ENCODE assay signal across 8 mouse cellular contexts in the genomic region with DNA sequence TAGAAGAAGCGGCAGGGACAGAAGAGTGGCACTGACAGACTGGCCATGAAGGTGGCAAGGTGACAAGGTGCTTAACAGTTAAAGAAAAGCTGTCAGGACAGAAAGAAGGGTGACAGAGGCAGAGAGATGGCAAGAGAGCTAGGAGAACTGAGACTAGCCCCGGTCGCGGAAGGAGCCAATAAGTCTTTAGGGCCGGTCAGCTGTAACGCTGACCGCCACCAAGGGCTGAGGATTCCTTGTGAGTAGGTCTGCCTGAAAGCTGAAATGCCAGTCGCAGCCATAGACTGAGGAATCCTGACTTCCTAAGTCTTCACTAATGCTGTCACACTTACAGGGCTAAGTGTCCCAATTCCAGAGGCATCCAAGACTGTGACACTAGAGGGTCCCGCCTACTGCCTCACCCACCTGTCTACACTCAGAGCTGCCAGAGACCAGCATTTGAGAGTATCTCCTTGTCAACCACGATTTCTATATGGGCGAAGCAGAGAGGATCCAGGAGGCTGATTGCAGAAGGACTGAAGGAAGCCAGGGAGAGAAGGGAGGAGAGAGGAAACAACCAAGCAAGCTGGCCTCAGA. TPM values are rescaled to one million over a fixed set of nuclear protein-coding genes. Genes with fewer than 3 reads are reported as not detected.
DNase-seq lines count a peak whose midpoint lies in the region; ATAC-seq and TF ChIP-seq lines count a peak whose summit lies in the region.

No protein-coding gene starts in this region.

- TF ChIP-seq EP300 in heart, postnatal 0 days (IDR thresholded peaks at IDR 0.05; ENCODE audit: low read depth) = no peak
- no peak for TF ChIP-seq EP300 in heart, adult 2 months (IDR thresholded peaks at IDR 0.05; ENCODE audit: insufficient read depth, low read depth, low read length)

- intact Hi-C loops in heart, adult 2 months (cut with DNase I) = loop anchor here (1.0 to 10.0 kb wide), 3 partner anchors 19 to 239 kb away; no protein-coding TSS in a partner anchor

- H3K79me2 ChIP-seq in heart, adult 2 months (replicated peaks; ENCODE audit: control insufficient read depth, insufficient read depth, low read length) = no peaks in the 10 kb centered on the region

- H3K4me3 ChIP-seq in heart, postnatal 0 days (ENCODE audit: low read depth, low read length) = no peak overlapping the region
- H3K4me3 ChIP-seq in heart, adult 2 months = no peak overlapping the region
- no peak overlapping the region for H3K4me3 ChIP-seq in forebrain, embryonic 14.5 days (ENCODE audit: low read depth, low read length)
- H3K4me3 ChIP-seq in liver, embryonic 15.5 days (replicated peaks) = no peak overlapping the region

- H3K9me3 ChIP-seq in heart, postnatal 0 days (replicated peaks; ENCODE audit: control insufficient read depth, low read length) = no peaks in the 10 kb centered on the region
- no peaks in the 10 kb centered on the region for H3K9me3 ChIP-seq in forebrain, embryonic 14.5 days (replicated peaks; ENCODE audit: control insufficient read depth, low read length)
- H3K9me3 ChIP-seq in liver, embryonic 15.5 days (replicated peaks) = no peaks in the 10 kb centered on the region

- no peaks in the 10 kb centered on the region for H3K36me3 ChIP-seq in heart, postnatal 0 days (replicated peaks; ENCODE audit: control insufficient read depth, insufficient read depth, low read length)
- no peaks in the 10 kb centered on the region for H3K36me3 ChIP-seq in heart, adult 2 months (ENCODE audit: control insufficient read depth, insufficient read depth, low read length)
- H3K36me3 ChIP-seq in forebrain, embryonic 14.5 days (ENCODE audit: control insufficient read depth, insufficient read depth, low read length) = no peaks in the 10 kb centered on the region
- H3K36me3 ChIP-seq in liver, embryonic 15.5 days (replicated peaks) = no peaks in the 10 kb centered on the region

- no peak for DNase-seq in heart, postnatal 0 days (ENCODE audit: low spot score)
- no peak for DNase-seq in heart, adult 2 months
- DNase-seq in MN1 (ENCODE audit: low spot score) = peak; percentile 34
- no peak for DNase-seq in forebrain, embryonic 14.5 days (ENCODE audit: low spot score)
- DNase-seq in cerebellum, adult 18-20 months = no peak
- DNase-seq in testis, postnatal 14 days (ENCODE audit: low spot score) = no peak
- no peak for DNase-seq in cerebellum, postnatal 25 days

- no peak overlapping the region for H3K27ac ChIP-seq in heart, postnatal 0 days (ENCODE audit: low read depth)
- no peak overlapping the region for H3K27ac ChIP-seq in heart, adult 2 months
- H3K27ac ChIP-seq in forebrain, embryonic 14.5 days (ENCODE audit: low read depth, low read length) = no peak overlapping the region
- no peak overlapping the region for H3K27ac ChIP-seq in liver, embryonic 15.5 days (replicated peaks)

- no peak for TF ChIP-seq CTCF in heart, postnatal 0 days (IDR thresholded peaks at IDR 0.05; ENCODE audit: low read depth)
- no peak for TF ChIP-seq CTCF in heart, adult 2 months (IDR thresholded peaks at IDR 0.05)

- H3K9ac ChIP-seq in heart, postnatal 0 days (replicated peaks; ENCODE audit: low read depth, low read length) = no peak overlapping the region
- no peak overlapping the region for H3K9ac ChIP-seq in heart, adult 2 months (ENCODE audit: low read depth, low read length)
- H3K9ac ChIP-seq in forebrain, embryonic 14.5 days (ENCODE audit: low read length) = 0 out of 2 replicates have a peak overlapping the region, but pooled peaks have one; percentile 4
- H3K9ac ChIP-seq in liver, embryonic 15.5 days = no peak overlapping the region

- peak overlapping the region; percentile 37 for H3K4me2 ChIP-seq in heart, postnatal 0 days (ENCODE audit: low read depth, low read length)
- peak overlapping the region; percentile 36; the same call in 1 of the 2 replicates for H3K4me2 ChIP-seq in forebrain, embryonic 14.5 days (ENCODE audit: low read length)
- H3K4me2 ChIP-seq in liver, embryonic 15.5 days = peak overlapping the region; percentile 17; the same call in 1 of the 2 replicates

- H3K27me3 ChIP-seq in heart, postnatal 0 days (ENCODE audit: control insufficient read depth, insufficient read depth, low read length) = no peaks in the 10 kb centered on the region
- H3K27me3 ChIP-seq in heart, adult 2 months (ENCODE audit: control insufficient read depth, insufficient read depth, low read length) = no peaks in the 10 kb centered on the region
- no peaks in the 10 kb centered on the region for H3K27me3 ChIP-seq in forebrain, embryonic 14.5 days (replicated peaks; ENCODE audit: control insufficient read depth, insufficient read depth, low read length)
- H3K27me3 ChIP-seq in liver, embryonic 15.5 days = peaks cover 27% of the 10 kb centered on the region

- H3K4me1 ChIP-seq in heart, postnatal 0 days (ENCODE audit: control insufficient read depth, insufficient read depth) = no peaks in the 10 kb centered on the region; the same call in 1 of the 2 replicates
- no peaks in the 10 kb centered on the region; the same call in 1 of the 2 replicates for H3K4me1 ChIP-seq in heart, adult 2 months (ENCODE audit: control insufficient read depth, insufficient read depth, low read length)
- H3K4me1 ChIP-seq in forebrain, embryonic 14.5 days (ENCODE audit: control insufficient read depth, insufficient read depth, low read length) = peaks cover 6% of the 10 kb centered on the region; the same call in 1 of the 2 replicates
- H3K4me1 ChIP-seq in liver, embryonic 15.5 days (replicated peaks) = peaks cover 15% of the 10 kb centered on the region

- no peak for TF ChIP-seq POLR2A in heart, adult 2 months (IDR thresholded peaks at IDR 0.05; ENCODE audit: insufficient read depth, low read depth, low read length)

- WGBS in heart, postnatal 0 days = 37% methylated on average over 11 of the region's 11 CpGs
- 57% methylated on average over 11 of the region's 11 CpGs for WGBS in heart, adult 2 months
- WGBS in forebrain, embryonic 14.5 days = 67% methylated on average over 11 of the region's 11 CpGs
- 52% methylated on average over 11 of the region's 11 CpGs for WGBS in liver, embryonic 15.5 days (ENCODE audit: insufficient replicate concordance)

- ATAC-seq in heart, postnatal 0 days (ENCODE audit: insufficient read depth, low read depth) = peak; percentile 9; the same call in 1 of the 2 replicates
- no peak for ATAC-seq in forebrain, embryonic 14.5 days
- 0 out of 2 replicates have a peak, but pooled peaks have one; percentile 5 for ATAC-seq in liver, embryonic 15.5 days (ENCODE audit: insufficient read depth)

RNA-seq across cellular contexts. Expression of a gene that starts 1.6 kb away (rescaled TPM):
- 2.7 TPM in 1 of 2 replicates, not detected in the other for total RNA-seq in heart, postnatal 0 days (2014; rRNA removed; ENCODE audit: low replicate concordance)
- 1.0 and 1.1 TPM in 2 replicates for polyA plus RNA-seq in heart, postnatal 0 days (2015; fragmentation: Nextera tagmentation; extraction: Ambion mirVana)
- 1 to 10 TPM; 2.2 to 2.5 TPM for total RNA-seq in heart, adult 2 months (2021)
- polyA plus RNA-seq in heart, adult 2 months (2012; rRNA removed) = 9.0 and 12.1 TPM in 2 replicates
- polyA plus RNA-seq in forebrain, embryonic 14.5 days (2014; fragmentation: Nextera tagmentation; extraction: Ambion mirVana) = 5.7 and 8.0 TPM in 2 replicates
- 0.38 and 0.51 TPM in 2 replicates for polyA plus RNA-seq in liver, embryonic 15.5 days (2015; fragmentation: Nextera tagmentation; extraction: Ambion mirVana)

RNA-seq across cellular contexts. Expression of a gene that starts 42.6 kb away (rescaled TPM):
- 22.0 and 29.0 TPM in 2 replicates for total RNA-seq in heart, postnatal 0 days (2014; rRNA removed; ENCODE audit: low replicate concordance)
- 19.7 and 20.0 TPM in 2 replicates for polyA plus RNA-seq in heart, postnatal 0 days (2015; fragmentation: Nextera tagmentation; extraction: Ambion mirVana)
- total RNA-seq in heart, adult 2 months (2021) = 10 to 100 TPM; 36.3 to 37.1 TPM
- polyA plus RNA-seq in heart, adult 2 months (2012; rRNA removed) = 39.8 and 52.6 TPM in 2 replicates
- polyA plus RNA-seq in forebrain, embryonic 14.5 days (2014; fragmentation: Nextera tagmentation; extraction: Ambion mirVana) = 86.6 and 103 TPM in 2 replicates
- polyA plus RNA-seq in liver, embryonic 15.5 days (2015; fragmentation: Nextera tagmentation; extraction: Ambion mirVana) = 5.0 and 5.3 TPM in 2 replicates

RNA-seq across cellular contexts. Expression of a gene that starts 55.7 kb away (rescaled TPM):
- total RNA-seq in heart, postnatal 0 days (2014; rRNA removed; ENCODE audit: low replicate concordance) = 32.6 and 54.8 TPM in 2 replicates
- 119 and 121 TPM in 2 replicates for polyA plus RNA-seq in heart, postnatal 0 days (2015; fragmentation: Nextera tagmentation; extraction: Ambion mirVana)
- total RNA-seq in heart, adult 2 months (2021) = 10 to 100 TPM; 65.7 to 69.9 TPM
- 24.1 and 32.9 TPM in 2 replicates for polyA plus RNA-seq in heart, adult 2 months (2012; rRNA removed)
- 82.8 and 85.1 TPM in 2 replicates for polyA plus RNA-seq in forebrain, embryonic 14.5 days (2014; fragmentation: Nextera tagmentation; extraction: Ambion mirVana)
- polyA plus RNA-seq in liver, embryonic 15.5 days (2015; fragmentation: Nextera tagmentation; extraction: Ambion mirVana) = 34.0 and 41.3 TPM in 2 replicates

RNA-seq across cellular contexts. Expression of a gene that starts 56.6 kb away (rescaled TPM):
- total RNA-seq in heart, postnatal 0 days (2014; rRNA removed; ENCODE audit: low replicate concordance) = 66.0 and 87.6 TPM in 2 replicates
- polyA plus RNA-seq in heart, postnatal 0 days (2015; fragmentation: Nextera tagmentation; extraction: Ambion mirVana) = 73.8 and 78.1 TPM in 2 replicates
- total RNA-seq in heart, adult 2 months (2021) = 10 to 100 TPM; 59.8 to 64.9 TPM
- polyA plus RNA-seq in heart, adult 2 months (2012; rRNA removed) = 21.1 and 35.8 TPM in 2 replicates
- 188 and 208 TPM in 2 replicates for polyA plus RNA-seq in forebrain, embryonic 14.5 days (2014; fragmentation: Nextera tagmentation; extraction: Ambion mirVana)
- polyA plus RNA-seq in liver, embryonic 15.5 days (2015; fragmentation: Nextera tagmentation; extraction: Ambion mirVana) = 39.1 TPM in 2 replicates
